Mouse (Mus musculus): ENCODE data around the gene St3gal3.
A peak's percentile ranks its signal among the peaks of the same experiment; 100 is the strongest.

The St3gal3 gene

DNA sequence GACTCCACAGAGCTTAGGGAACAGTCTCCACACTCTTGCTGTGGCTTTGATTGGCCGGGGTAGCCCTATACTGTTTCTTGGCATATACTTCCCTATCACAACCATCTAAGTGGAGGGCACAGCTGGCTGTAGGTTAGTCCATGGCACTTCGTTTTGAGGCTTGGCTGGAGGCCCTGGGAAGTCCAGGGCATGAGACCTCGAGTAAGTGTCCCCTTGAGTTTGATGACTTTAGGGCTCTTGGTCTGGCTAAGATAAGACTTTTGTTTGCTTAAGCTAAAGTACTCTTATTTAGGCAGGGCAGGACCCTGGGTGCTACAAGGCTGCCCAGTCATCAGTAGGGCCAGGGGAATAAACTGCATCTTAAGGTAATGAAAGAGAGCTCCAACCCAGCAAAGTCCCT is 236.6 kb downstream of the St3gal3 start:
- DNase-seq (ENCODE audit: low spot score in 2 of 2), result no peak

DNA sequence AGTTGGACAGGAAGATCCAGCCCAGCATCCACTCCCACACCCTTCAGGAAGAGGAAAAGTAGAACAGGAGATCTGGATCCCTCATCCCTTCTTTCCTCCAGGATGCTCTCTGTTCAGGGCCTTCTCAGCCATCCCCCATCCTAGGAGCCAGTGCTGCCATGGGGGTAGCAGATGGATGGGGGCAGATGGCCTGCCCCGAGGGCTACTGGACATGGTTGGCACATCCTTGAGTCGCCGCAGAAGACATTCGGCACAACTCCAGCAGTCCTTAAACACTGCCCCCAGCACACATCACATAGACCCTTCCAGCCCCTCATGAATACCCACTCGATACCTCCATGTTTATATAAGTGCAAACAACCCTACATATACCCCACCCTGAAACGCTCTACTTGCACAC is 238.7 kb downstream of the St3gal3 start:
- no peak for DNase-seq (ENCODE audit: low spot score in 2 of 2)

DNA sequence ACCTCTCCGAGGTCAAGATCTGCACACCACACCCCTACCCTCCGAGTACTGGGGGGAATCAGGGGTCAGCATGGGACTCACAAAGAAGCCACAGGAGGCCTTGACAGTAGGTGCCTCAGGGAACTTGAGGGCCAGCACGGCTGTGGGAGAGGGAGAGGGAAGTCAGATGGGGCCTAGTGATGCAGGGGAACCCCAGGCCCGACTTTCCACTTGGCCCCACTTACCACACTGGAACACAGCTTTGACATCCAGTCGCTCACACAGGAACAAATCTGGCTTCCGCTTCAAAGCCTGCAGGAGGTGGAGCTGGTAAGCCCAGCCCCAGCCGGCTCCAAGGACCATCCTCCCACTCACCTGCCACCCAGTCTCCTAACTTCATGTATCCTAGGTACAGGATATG is 239.4 kb downstream of the St3gal3 start:
- DNase-seq (ENCODE audit: low spot score in 2 of 2), result no peak

DNA sequence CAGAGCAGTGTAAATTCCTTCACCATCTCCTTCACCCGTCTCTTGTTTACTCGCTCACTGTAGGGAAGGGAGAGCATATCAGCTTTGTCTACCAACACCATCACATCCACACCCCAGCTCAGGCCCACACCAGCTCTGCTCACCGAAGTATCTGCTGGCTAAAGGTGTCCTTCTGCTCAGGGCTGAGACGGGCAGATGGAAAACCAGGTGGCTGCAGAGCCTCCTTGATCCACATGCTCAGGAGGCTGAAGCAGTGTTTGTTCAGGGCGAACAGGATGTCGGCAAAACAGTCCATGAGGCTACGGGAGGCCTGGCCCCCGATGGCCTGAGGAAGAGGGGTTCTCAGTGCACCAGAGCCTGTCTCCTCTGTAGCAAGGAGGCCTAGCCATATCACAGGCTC is 240.1 kb downstream of the St3gal3 start:
- DNase-seq (ENCODE audit: low spot score in 2 of 2), result no peak

DNA sequence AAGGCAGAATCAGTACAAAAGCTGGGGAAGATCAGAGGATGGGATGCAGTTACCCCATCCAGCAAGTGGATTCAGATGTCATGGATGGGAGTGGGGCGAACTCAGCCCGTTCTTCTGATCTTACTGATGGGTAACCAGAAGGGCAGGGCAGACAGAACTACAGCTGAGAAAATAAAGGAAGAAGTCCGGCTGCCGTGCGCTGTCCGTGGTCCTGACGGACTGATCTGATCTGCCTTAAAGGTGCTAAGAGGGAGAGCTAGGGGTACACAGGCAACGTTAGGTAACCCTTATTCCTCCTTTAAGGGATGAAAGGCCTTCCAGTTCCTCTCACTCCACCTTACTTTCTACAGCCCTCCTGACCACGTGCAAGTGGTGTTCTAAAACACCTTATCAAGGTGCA is 241.3 kb downstream of the St3gal3 start:
- peak in 1 of 2 experiments; percentile 49 for DNase-seq (ENCODE audit: low spot score in 2 of 2)

DNA sequence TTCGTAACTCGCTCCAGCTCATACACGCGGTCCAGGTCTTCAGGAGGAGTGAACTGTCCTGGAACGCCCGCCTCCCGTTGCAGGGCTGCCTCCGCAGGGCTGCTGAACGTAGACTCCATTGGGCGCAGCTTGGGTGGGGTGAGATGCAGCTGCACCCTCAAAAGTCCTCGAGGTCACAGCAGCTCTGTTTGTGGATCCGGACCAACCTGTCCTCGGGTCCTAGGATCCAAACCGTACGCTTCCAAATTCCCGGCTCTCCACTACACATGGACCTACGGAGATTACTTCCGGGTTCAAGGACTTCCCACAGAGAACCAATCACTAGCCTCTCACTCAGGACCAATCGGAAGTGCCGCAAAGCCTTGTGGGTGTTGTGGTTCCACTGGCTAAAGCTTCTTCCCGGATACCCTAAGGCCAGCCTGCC is 243.0 kb downstream of the St3gal3 start, which contains the start of gene Dph2:
Gene Dph2 (minus strand): TSS at position 295 of the 424 bp plus-strand sequence.
- peak; percentile 59 to 78 for DNase-seq (ENCODE audit: low spot score in 2 of 2)

DNA sequence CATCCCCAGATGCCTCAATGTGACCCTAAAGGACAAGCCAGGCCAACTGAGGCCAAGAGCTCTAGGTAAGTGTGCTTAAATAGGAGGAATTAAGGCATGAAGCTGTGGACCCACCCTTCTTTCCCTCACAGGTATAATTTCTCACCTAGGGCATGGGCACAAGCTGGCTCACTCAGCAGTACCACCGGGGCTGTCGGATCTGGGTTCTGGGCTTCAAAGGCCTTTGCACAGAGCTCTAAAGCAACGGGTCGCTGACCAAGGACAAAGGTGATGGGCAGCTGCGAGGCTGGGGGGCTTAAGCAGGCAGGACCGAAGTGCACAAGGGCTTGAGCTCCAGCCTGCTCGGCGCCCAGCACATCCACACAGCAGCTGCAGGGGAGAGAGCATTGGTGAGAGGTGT is 244.0 kb downstream of the St3gal3 start:
- DNase-seq (ENCODE audit: low spot score in 2 of 2), result no peak

DNA sequence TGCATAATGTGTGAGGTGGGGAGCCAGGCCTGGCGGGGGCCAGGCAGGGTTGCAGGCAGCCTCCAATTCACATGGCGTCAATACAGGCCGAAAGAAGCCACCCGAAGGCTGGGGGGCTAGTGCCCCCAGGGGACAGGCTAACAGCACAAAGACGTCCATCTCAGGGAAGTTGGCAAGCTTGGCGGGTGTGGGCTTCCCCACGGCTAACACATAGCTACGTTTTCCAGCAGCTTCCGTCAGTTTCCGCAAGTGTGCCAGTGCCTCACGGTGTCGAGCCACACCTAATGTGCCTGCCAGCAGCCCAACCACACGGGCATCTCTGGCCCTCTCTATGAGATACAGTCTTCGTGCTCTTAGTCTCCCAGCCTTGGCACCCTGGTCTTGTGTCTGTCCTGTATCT is 244.7 kb downstream of the St3gal3 start:
- no peak for DNase-seq (ENCODE audit: low spot score in 2 of 2)

DNA sequence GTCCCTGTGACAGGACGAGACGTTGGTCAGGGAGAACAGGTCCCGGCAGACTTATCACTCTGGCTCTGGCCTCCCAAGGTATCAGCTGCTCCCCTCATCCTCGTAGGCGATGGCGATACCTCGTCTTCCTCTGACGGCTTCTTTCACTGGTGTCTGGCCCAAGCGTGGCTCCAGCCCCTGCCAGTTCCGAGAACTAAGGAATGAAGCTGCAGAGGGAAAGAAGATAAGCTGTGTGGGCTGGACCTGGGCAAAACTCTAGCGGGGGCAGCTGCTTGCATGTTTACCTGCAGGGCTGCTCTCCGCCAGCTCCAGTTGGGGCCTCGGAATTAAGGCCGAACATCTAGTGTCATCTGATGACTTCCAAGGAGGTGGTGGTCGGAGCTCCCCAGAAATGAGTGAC is 245.2 kb downstream of the St3gal3 start:
- DNase-seq (ENCODE audit: low spot score in 2 of 2), result no peak

DNA sequence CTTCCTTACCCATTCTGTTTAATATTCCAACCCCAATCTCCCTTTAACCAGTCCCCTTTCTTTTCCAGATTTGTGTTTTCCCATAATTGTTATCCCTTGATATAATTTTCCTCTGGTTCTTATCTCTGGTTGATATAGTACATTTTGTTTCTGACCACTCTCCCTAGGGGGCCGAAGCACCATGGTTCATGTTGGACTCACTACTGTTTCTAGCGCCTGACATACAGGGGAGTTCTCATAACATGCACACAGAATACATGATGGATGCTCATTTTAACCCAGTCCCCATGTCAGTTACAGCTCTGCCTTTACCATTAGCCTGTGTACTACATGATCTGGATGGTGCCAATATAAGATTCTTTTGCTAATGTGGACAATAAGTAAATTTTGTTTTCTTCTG is 246.8 kb downstream of the St3gal3 start:
- no peak for DNase-seq (ENCODE audit: low spot score in 2 of 2)

DNA sequence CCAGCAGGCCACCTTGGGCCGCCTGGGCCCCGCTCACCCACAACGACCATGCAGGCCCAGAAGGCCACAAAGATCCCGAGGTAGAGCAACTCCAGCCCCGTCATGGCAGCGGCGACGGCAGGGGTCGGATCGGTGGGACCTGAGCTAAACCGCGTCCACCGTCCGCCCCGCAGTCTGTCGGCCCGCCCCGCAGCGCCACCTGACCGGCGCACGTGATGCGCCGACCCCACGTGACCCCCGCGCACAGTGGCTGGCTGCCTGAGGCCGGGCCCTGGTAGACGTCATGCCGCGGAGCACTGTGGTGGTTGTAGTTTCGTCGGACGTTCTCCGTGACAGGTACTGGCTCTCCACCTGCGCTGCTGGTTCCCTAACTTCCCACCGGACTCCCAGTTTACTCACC is 247.6 kb downstream of the St3gal3 start, which contains the start of gene Atp6v0b:
Gene Atp6v0b (minus strand): TSS at position 201 of the 400 bp plus-strand sequence.
- peak; percentile 86 to 94 for DNase-seq (ENCODE audit: low spot score in 2 of 2)

DNA sequence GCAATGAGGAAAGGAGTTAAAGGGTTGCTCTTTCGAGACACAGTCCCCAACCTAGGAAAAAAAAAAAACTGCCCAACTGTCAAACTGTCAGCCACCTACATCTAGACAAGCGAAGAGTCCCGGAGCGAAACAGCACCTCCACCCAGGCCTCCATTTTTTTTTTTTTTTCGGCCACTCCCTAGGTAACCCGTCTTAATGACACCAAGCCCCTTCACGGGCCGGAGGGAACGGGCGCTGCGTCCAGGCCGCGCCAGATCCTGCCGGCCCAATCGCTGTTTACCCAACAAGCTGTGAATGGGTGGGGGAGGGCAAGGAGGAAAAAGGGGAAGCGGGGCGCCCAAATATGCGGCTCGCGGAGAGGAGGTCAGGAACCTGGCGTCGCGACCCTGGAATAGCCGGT is 248.1 kb downstream of the St3gal3 start:
- DNase-seq (ENCODE audit: low spot score in 2 of 2), result no peak

DNA sequence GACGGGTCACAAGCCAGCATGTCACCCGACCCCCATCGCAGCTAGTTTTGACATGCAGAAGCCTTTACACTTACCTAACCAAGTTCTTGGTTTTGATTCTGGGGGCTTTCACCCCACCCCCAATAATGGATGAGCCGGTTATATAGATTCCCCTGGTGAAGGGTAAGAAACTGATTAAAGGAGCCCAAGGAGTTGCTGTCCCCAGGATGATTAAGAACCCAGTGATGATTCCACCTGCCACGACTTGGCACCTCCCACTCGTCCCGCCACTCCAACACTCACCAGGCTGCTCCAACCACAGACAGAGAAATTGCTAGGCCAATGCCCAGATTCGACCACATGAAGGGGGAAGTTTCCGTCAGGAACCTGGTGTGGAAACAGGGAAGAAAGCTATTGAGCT is 248.7 kb downstream of the St3gal3 start:
- no peak for DNase-seq (ENCODE audit: low spot score in 2 of 2)

DNA sequence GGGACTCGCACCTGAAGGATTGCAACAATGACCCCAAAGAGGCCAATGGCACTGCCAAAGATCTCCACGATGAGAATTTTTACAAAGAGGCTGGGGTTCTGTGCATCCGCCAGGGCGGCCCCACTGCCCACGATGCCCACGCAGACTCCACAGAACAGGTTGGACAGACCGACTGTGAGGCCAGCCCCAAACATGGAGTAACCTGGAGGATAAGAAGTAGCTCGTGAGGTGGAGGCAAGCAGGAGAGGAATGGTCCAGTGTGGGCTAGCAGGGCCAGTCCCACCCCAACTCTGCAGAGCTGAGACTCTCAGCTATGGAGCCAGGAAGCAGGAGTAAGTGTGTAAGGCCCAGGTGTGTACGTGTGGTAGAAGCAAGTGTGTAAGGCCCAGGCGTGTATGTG is 249.6 kb downstream of the St3gal3 start:
- no peak for DNase-seq (ENCODE audit: low spot score in 2 of 2)

DNA sequence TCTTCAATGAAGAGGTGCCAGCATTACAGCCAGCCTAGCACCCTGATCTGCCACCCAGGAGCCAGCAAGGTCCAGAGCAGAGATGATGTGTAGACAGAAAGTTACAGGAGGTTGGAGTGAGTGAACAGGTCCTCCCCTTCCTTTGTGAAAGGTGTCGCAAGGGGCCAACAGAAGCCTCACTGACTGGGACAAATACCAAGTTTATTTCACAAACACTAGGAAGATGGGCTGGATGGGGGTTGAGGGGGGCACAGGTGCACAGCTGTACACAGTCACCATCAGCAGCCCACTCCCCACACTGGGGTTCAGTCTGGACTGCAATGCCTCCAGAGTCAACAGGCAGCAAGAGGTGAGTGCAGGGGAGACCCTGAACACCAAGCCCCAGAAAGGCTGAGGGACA is 250.6 kb downstream of the St3gal3 start:
- no peak for DNase-seq (ENCODE audit: low spot score in 2 of 2)

DNA sequence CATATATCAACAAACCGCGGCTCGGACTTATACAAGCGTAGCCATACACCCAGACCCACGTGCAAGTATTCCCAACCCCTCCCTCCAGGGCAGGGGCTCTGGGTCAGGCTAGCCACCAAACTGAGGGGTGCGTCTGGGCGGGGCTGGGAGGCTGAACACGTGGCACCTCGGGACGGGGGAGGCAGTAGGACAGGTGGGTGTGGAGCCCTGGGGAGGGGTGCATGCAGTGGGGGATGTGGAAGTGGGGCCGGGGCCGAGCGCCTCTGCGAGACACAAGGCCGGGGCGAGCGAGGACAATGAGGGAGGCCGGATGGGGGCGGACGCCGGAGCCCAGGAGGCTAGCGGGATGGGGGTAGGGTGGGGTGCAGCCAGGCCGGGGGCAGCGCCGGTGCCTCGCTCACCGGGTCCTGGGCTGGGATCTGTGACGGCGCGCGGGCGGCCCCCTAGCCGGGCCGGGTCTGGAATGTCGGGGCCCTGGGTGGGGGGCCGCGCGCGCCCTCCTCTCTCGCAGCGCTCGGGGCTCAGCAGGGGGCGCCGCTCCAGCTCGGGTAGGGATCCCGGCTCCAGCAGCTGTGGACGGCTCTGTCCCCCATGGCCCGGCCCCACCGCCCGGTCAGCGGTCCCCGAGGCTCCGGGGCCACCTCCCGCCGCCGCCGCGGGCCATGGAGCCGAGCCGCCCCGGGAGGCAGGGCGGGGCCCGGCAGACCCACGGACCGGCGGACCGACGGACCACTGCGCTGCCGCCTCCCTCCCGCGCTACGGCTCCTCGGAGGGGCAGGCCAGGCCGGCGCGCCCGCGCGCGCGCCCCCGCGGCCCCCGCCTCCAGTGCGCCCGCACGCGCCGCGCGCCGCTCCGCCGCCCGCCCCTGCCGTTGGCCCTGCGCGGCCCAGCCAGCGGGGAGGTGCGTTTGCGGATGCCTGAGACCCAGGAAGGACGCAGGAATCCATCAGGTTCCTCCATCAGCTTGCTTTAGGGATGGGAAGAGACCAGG is 251.7 kb downstream of the St3gal3 start, which contains the start of gene B4galt2:
Gene B4galt2 (minus strand): TSS at position 787 of the 991 bp plus-strand sequence.
- DNase-seq (ENCODE audit: low spot score in 2 of 2), result peak; percentile 18 to 25
